In genomic region chr3:95684846-95685245, GRCm38 (mm10) we compare ENCODE assay signal across 22 mouse cellular contexts. TPM values are rescaled to one million over a fixed set of nuclear protein-coding genes. Genes with fewer than 3 reads are reported as not detected.
DNase-seq lines count a peak whose midpoint lies in the region; ATAC-seq lines count a peak whose summit lies in the region.
"Had no signal": no experiment of that assay in that cellular context is flagged by ENCODE, and none has a peak within 500 bp of the region (broad histone marks: within the 10 kb centered on the region; RNA-seq: fewer than 3 reads in every experiment).

No protein-coding gene starts in this region.

- H3K4me1 ChIP-seq in heart, embryonic 11.5 days (ENCODE audit: control insufficient read depth, insufficient read depth, low read length) = peaks cover 63% of the 10 kb centered on the region

- H3K9me3 ChIP-seq in heart, embryonic 11.5 days (replicated peaks; ENCODE audit: control insufficient read depth, low read length) = no peaks in the 10 kb centered on the region
- H3K9me3 ChIP-seq: embryonic facial prominence, embryonic 15.5 days; heart, embryonic 15.5 days; hindbrain, embryonic 15.5 days; limb, embryonic 12.5 days; liver, embryonic 13.5 days; midbrain, embryonic 12.5 days had no signal

- WGBS in heart, embryonic 11.5 days (ENCODE audit: insufficient replicate concordance) = 32% methylated on average over 7 of the region's 8 CpGs

- H3K36me3 ChIP-seq in heart, embryonic 11.5 days (ENCODE audit: control insufficient read depth, insufficient read depth, low read length) = no peaks in the 10 kb centered on the region
- H3K36me3 ChIP-seq: embryonic facial prominence, embryonic 15.5 days; heart, embryonic 15.5 days; hindbrain, embryonic 15.5 days; limb, embryonic 12.5 days; liver, embryonic 13.5 days; midbrain, embryonic 12.5 days had no signal

- peak; percentile 32 for DNase-seq in adrenal gland, postnatal 14 days
- no peak for DNase-seq in adrenal gland, adult 18-20 months (ENCODE audit: low spot score in 2 of 2)
- DNase-seq in heart, adult 9 months (ENCODE audit: low spot score in 2 of 2) = no peak
- peak; percentile 45 for DNase-seq in heart, postnatal 4 days
- no peak for DNase-seq in cerebellum, postnatal 14 days
- no peak for DNase-seq in layer of hippocampus, adult 18-20 months (ENCODE audit: low spot score in 2 of 2)
- DNase-seq: adrenal gland, postnatal 10 days; cerebellum, adult 8-10 months; kidney, adult 18-20 months; kidney, postnatal 25 days; layer of hippocampus, adult 9-11 months; liver, embryonic 13.5 days; lung, postnatal 14 days; right cerebral cortex, adult 18-20 months; thymus, adult 18-20 months had no signal

- ATAC-seq in heart, embryonic 11.5 days (replicated peaks; ENCODE audit: insufficient number of reproducible peaks, low FRiP score, low TSS enrichment) = no peak
- 0 out of 2 replicates have a peak, but pooled peaks have one; percentile 34 for ATAC-seq in common myeloid progenitor, adult 5-6 weeks (replicated peaks; ENCODE audit: low read depth, poor library complexity, severe bottlenecking)

- H3K27ac ChIP-seq in heart, embryonic 11.5 days (ENCODE audit: low read depth, low read length) = no peak overlapping the region
- H3K27ac ChIP-seq: embryonic facial prominence, embryonic 15.5 days; hindbrain, embryonic 15.5 days; limb, embryonic 12.5 days; liver, embryonic 13.5 days; midbrain, embryonic 12.5 days had no signal

- no peak overlapping the region for H3K4me2 ChIP-seq in heart, embryonic 11.5 days
- H3K4me2 ChIP-seq: embryonic facial prominence, embryonic 15.5 days; heart, embryonic 15.5 days; hindbrain, embryonic 15.5 days; limb, embryonic 12.5 days; liver, embryonic 13.5 days; midbrain, embryonic 12.5 days had no signal

- H3K4me3 ChIP-seq in heart, embryonic 11.5 days (ENCODE audit: low read depth, low read length) = no peak overlapping the region
- H3K4me3 ChIP-seq: embryonic facial prominence, embryonic 15.5 days; heart, embryonic 15.5 days; hindbrain, embryonic 15.5 days; limb, embryonic 12.5 days; liver, embryonic 13.5 days; midbrain, embryonic 12.5 days had no signal

- H3K27me3 ChIP-seq in heart, embryonic 11.5 days (ENCODE audit: control insufficient read depth, insufficient read depth, low read length) = no peaks in the 10 kb centered on the region
- H3K27me3 ChIP-seq: embryonic facial prominence, embryonic 15.5 days; heart, embryonic 15.5 days; hindbrain, embryonic 15.5 days had no signal

- 0 out of 2 replicates have a peak overlapping the region, but pooled peaks have one; percentile 8 for H3K9ac ChIP-seq in heart, embryonic 11.5 days (ENCODE audit: low read depth, low read length)
- H3K9ac ChIP-seq: embryonic facial prominence, embryonic 15.5 days; heart, embryonic 15.5 days; hindbrain, embryonic 15.5 days; limb, embryonic 12.5 days; liver, embryonic 13.5 days; midbrain, embryonic 12.5 days had no signal

RNA-seq across cellular contexts. Expression of gene Adamtsl4, which starts 2.9 kb away (rescaled TPM):
- total RNA-seq in adrenal gland, postnatal 14 days (2021) = 6.6 and 8.4 TPM in 2 replicates
- 10 to 100 TPM in 1 of 2 experiments, 1 to 10 TPM in 1; 8.6 to 10.1 TPM for total RNA-seq in adrenal gland, adult 18-20 months (2021)
- polyA plus RNA-seq in heart, embryonic 11.5 days (2014; fragmentation: Nextera tagmentation; extraction: Ambion mirVana) = 3.5 and 5.1 TPM in 2 replicates
- total RNA-seq in common myeloid progenitor, adult 5-6 weeks (2017) = 0.37 TPM in 1 of 2 replicates, not detected in the other
- 10 to 100 TPM; 13.5 to 14.6 TPM for total RNA-seq in heart, postnatal 4 days (2021)
- total RNA-seq in layer of hippocampus, adult 18-20 months (2021) = 1 to 10 TPM; 7.1 to 7.4 TPM

RNA-seq across cellular contexts. Expression of gene Mcl1, which starts 26.3 kb away (rescaled TPM):
- total RNA-seq in adrenal gland, postnatal 14 days (2021) = 151 and 187 TPM in 2 replicates
- 100 to 1,000 TPM; 138 to 228 TPM for total RNA-seq in adrenal gland, adult 18-20 months (2021)
- polyA plus RNA-seq in heart, embryonic 11.5 days (2014; fragmentation: Nextera tagmentation; extraction: Ambion mirVana) = 46.3 and 49.8 TPM in 2 replicates
- total RNA-seq in common myeloid progenitor, adult 5-6 weeks (2017) = 141 and 159 TPM in 2 replicates
- total RNA-seq in heart, postnatal 4 days (2021) = 100 to 1,000 TPM; 112 to 115 TPM
- 10 to 100 TPM; 56.9 to 62.7 TPM for total RNA-seq in layer of hippocampus, adult 18-20 months (2021)

RNA-seq across cellular contexts. Expression of gene Ecm1, which starts 54.5 kb away (rescaled TPM):
- 188 and 208 TPM in 2 replicates for total RNA-seq in adrenal gland, postnatal 14 days (2021)
- total RNA-seq in adrenal gland, adult 18-20 months (2021) = 100 to 1,000 TPM; 427 to 665 TPM
- polyA plus RNA-seq in heart, embryonic 11.5 days (2014; fragmentation: Nextera tagmentation; extraction: Ambion mirVana) = 85.0 and 86.7 TPM in 2 replicates
- total RNA-seq in common myeloid progenitor, adult 5-6 weeks (2017) = not detected in 2 replicates
- total RNA-seq in heart, postnatal 4 days (2021) = 10 to 100 TPM; 41.3 to 43.8 TPM
- total RNA-seq in layer of hippocampus, adult 18-20 months (2021) = 10 to 100 TPM in 1 of 2 experiments, 1 to 10 TPM in 1; 10.0 to 10.5 TPM

Comparison
In these comparisons a context has a peak if more than half of its experiments do, and no peak if none do; other contexts are left out.
1. DNase-seq: peak in adrenal gland, postnatal 14 days (single experiment) and heart, postnatal 4 days (single experiment); none in adrenal gland, adult 18-20 months (0 of 2), heart, adult 9 months (0 of 2), cerebellum, postnatal 14 days (0 of 2) and layer of hippocampus, adult 18-20 months (0 of 2).
2. RNA of gene Ecm1, which starts 54.5 kb away (total RNA-seq): 427 to 665 TPM in adrenal gland, adult 18-20 months, 188 to 208 TPM in adrenal gland, postnatal 14 days, 41.3 to 43.8 TPM in heart, postnatal 4 days and 10.0 to 10.5 TPM in layer of hippocampus, adult 18-20 months; not detected in common myeloid progenitor, adult 5-6 weeks; every median in the first group is over 10 times any median in the second.